Mouse (Mus musculus) spleen, postnatal 10 days (tissue): ENCODE measurements around the gene Atf1.
"Not testable (repeated sequence)": the region's sequence is repeated elsewhere in the genome, so short reads cannot be mapped to it uniquely, and the experiment has no call there.

ENCODE experiments used
- DNase-seq, 2 experiments: peaks; one replicate each; pipeline ENCODE4 v3.0.0; 2021 to 2022; ENCODE audit warnings: low spot score in 2 of 2

The Atf1 gene

DNA sequence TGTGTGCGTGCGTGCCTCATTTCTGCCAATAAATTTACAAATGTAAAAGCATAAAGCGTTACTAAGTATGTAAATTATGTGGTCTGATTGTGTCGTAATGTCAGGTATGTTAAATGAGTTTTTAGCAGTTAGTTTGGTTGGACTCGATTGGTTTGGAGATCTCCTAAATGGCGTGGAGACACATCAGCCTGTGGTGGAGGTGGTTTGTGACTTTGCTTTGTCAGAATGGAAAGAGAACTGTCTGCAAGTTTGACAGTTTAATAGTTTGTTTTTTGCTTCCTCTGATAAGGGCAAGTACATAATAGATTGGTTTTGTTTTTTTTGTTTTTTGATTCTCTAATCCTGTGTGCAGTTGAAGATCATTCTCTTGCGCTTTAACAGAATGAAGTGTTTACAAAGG is 32.7 kb downstream of the Atf1 start:
- DNase-seq: not testable (repeated sequence)

DNA sequence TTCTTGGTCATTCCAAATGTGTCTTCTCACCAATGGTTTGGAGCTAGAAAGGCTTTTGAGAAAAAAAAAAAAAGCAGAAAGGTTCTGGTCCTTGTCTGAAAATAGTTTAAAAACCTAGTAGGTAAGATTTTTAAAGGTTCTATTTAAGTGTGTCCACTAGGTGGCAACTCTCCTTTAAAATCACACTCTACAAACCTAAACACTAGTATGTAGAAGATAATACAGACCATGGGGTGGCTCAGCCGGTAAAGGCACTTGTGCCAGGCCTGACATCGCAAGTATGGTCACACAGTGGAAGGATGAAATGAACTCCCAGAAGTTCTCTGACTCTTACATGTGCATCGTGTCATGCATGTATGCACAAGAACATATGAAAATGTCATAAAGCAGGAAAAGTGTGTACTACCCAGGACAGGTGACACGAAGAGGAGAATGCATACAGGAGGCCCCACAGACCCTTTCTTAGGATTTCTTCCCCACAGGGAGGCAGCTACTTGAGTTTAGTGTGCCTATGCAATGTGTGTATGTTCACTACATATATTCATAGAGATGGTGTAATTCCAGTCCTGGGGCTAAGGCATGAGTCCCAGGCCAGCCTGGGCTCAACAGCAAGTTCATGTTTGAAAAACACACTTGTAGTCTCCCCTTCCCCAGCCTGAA is 35.8 kb downstream of the Atf1 start:
- DNase-seq: no peak

DNA sequence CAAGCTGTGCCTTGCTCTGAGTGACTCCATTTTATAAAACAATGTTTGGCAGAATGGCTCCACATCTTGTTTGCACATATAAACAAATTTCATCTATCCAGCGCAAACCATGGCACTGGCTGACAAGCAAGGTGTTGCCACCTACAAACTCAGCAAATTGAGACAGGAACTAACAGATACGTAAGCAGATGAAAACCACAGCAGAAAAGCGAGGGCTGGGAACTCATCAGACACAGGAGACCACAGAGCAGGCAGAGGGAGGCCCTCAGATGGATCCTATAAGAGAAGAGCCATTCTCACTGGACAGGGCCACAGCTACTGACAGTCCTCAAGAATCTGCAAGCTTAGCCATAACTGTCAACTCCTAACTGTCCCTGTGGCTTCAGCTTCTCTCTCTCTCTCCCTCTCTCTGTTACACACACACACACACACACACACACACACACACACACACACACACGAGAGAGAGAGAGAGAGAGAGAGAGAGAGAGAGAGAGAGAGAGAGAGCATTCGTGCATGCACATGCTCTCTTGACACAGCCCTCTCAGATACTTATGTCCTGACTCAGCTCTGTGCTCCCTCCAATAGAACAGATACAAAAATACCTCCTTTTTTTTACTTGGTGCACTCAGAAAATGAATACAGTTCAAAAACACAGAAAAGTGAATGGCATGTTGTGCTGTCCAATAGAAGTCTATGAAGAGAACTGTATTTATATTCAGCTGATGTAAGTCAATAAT is 38.1 kb downstream of the Atf1 start:
- DNase-seq: no peak

GRCm38 (mm10) chr15:100268916-100269315 is 41.3 kb downstream of the Atf1 start:
- no peak for DNase-seq

- DNase-seq: no peak
These were observed 42.2 kb downstream of the Atf1 start for GRCm38 (mm10) chr15:100269776-100270175.

DNA sequence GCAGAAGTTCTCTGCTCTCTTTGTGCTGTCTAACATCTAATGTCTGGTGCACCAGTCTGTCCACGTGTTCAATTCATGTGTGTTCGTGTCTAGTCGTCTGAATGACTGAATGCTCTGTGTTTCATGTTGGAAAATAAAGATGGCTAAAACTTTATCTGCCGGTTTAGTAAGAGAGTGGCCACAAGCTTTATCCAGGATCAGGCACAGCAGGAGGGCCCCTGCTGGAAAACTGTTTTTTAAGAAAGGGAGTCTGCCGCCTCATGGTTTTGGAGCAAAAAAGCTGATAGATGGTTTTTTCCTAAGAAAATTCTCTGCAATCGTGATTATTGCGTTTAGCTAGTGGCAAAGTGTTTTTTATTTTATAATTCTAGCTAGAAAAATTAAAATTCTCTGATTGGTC is 43.0 kb downstream of the Atf1 start:
- DNase-seq: not testable (repeated sequence)

DNA sequence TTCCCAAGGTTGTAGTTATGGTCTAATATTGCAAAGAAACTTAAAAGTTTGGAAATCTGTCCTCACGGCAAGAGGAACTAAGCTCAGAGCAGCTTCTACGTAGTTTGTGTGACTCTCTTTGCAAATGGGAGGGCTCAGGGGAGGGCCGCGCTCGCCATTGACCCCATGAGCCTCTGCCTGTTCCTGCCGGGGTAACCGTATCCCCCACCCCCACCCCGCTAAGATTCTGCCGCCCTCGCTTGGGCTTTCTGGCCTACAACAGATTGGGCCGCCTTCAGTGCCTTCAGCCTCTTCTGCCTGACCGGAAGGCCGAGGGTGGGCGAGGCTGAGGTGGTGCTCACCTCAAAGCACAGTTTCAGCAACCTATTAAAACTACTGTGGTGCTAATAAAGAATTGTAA is 43.8 kb downstream of the Atf1 start:
- DNase-seq: no peak

GRCm38 (mm10) chr15:100273791-100274308 is 46.2 kb downstream of the Atf1 start:
- DNase-seq: not testable (repeated sequence)

GRCm38 (mm10) chr15:100274790-100275559 is 47.4 kb downstream of the Atf1 start:
- DNase-seq: no peak

DNA sequence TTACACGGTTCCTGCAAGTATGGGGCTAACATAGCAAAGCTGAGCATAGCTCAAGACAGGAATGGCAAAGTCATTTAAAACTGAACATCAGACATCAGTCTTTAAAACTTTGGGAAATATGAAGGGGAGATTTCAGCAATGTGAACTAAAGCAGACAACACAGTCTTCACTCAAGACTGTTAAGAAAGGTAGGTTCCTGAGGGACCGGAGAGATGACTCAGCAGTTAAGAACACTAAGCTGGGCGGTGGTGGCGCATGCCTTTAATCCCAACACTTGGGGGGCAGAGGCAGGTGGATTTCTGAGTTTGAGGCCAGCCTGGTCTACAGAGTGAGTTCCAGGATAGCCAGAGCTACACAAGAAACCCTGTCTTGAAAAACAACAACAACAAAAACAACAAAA is 48.8 kb downstream of the Atf1 start:
- no peak for DNase-seq

GRCm38 (mm10) chr15:100277586-100277985 is 50.0 kb downstream of the Atf1 start:
- DNase-seq: no peak

DNA sequence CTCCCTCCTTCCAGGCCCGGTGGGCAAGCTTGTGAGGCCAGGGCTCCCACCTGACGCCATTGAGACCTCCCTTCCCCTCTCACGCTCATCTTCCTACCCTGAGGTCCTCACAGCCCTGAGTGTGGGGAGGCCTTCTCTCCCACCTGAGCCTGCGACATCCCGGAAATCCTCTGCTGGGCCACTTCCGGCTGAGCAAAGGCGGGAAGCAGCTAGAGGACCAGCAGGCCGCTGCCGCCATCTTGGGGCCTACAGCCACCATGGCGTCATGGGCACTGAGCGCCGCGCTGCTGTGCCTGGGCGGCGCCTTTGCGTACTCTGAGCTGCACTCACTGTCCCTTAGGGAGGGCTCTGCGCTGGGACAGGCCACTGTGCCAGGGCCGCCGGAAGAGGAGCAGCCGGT is 53.0 kb downstream of the Atf1 start, which contains the start of gene Tmprss12:
Tmprss12 (plus strand) TSS at position 212 of the 400 bp plus-strand sequence.
- DNase-seq: no peak

DNA sequence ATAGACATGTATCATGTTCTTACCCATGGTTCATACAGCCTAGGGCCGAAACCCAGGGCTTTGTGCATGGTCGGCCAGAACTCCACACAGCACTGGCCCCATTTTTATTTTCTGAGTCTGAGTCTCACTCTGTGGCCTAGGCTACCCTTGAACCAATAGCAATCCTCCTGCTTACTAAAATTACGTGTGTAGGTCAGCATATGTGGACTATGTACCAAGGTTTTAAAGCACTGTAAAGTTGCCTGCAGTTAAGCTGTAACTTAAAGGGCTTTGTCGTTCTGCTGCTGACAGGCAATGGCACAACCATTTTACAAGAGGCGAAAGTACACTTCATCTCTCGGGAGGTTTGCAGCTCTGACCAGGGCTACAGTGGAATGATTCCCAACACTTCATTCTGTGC is 61.4 kb downstream of the Atf1 start:
- no peak for DNase-seq

- DNase-seq: no peak
These were observed 63.2 kb downstream of the Atf1 start for GRCm38 (mm10) chr15:100290858-100291257.

GRCm38 (mm10) chr15:100292326-100292725 is 64.7 kb downstream of the Atf1 start:
- DNase-seq: no peak

DNA sequence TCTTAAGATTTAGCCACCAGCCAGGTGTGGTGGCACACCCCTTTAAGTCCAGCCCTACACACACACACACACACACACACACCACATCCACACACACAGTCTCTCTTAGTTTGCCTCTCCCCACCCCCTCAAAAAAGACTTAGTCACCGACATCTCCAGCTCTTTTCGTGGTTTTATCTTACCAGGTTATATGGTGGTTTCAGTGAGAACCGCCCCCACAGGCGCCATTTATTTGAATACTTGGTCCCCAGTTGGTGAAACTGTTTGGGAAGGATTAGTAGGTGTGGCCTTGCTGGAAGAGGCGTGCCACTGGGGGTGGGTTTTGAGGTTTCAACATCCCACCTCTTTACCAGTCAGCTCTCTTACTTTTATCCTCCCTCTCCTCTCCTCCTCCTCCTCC is 70.2 kb downstream of the Atf1 start:
- no peak for DNase-seq

DNA sequence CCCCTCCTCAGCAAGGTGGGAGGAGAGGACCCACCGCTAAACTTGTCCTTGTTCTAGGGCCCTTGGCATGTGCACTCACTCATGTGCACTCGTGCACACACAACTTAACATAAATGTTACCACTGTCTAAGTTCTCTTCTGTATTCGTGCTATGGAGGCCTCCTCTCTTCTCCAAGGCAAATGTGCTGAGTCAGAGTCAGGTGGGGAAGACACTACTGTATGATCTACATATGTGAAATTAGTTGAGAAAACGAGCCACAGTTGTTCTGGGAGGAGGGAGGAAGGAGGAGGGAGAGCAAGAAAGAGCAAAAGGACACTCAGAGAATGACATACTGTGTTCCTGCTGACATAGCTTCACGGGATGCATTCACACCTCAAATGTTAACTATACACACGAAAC is 72.9 kb downstream of the Atf1 start:
- no peak for DNase-seq

DNA sequence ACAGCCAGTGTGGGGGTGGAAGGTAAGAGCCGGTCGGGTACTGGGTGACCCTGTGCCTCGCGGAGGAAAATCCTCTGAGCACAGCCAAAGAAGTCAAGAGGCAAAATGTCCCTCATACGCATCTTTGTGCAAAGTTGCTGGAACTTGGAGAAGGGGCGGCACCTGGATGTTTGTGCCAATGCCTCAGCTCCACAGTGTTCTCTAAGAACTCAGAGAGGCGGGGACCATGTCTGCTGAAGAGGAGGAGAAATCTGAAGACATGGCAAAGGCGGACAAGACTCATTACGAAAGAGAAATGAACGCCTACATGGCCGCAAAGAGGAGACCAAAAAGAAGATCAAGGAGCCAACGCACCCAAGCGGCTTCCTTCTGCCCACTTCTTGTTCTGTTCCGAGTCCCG is 73.9 kb downstream of the Atf1 start:
- no peak for DNase-seq

GRCm38 (mm10) chr15:100303428-100304018 is 75.9 kb downstream of the Atf1 start:
- no peak for DNase-seq

GRCm38 (mm10) chr15:100304019-100304991 is 76.7 kb downstream of the Atf1 start, which contains the start of gene Mettl7a1:
Mettl7a1 (plus strand) TSS chr15:100304140.
- peak; percentile 74 to 84 for DNase-seq

GRCm38 (mm10) chr15:100306201-100306600 is 78.6 kb downstream of the Atf1 start:
- no peak for DNase-seq
